Mouse (Mus musculus) embryo, embryonic 11.5 days (tissue): ENCODE data around the gene Cttnbp2.

ENCODE experiments used
- DNase-seq: peaks from one replicate; pipeline ENCODE4 v3.0.0-alpha.2; 2012; ENCODE audit warnings: low read depth, low spot score

Cttnbp2 gene

DNA sequence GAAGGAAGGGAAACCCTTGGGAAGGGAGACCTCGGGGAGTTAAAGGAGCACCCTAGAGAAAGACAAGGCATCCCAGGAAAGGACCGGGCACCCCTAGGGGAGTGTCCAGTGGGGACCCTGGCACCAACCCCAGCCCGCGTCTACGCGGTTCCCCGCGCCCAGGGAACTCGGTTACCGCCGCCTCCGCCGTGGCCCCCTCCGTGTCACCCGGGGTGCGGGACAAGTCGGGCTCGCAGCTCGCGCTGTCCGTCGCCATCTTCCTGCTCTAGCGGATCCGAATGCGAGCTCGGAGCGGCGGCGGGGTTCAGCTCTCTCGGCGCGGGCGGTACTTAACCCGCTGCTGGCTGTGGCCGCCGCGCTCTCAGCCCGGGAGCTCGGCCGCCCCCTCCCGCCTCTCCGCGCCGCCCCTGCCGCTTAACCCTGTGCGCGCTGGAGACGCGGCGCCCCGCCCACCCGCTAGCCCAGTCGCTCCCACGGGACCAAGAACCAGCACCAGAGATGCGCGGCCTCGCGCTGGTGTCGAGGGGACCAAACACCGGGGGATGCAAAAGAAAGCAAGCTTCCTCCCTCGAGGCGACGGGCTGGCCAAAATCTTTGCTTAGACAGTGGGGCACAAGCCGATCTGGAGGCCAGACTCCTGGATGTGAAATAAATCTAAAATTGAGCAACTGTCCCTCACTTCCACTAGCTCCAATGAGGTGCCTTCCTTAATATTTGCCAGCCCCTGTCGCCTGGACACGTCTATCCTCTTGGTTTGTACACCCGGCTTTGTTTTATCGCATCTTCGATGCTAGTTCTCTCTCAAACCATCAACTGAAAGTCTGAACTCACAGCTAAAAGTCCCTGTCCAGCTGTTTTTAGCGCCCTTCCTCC, at the start of gene Cttnbp2:
Gene Cttnbp2, minus strand, starts transcription at position 364 of the 873 bp plus-strand sequence.
- DNase-seq, result peak; percentile 43

DNA sequence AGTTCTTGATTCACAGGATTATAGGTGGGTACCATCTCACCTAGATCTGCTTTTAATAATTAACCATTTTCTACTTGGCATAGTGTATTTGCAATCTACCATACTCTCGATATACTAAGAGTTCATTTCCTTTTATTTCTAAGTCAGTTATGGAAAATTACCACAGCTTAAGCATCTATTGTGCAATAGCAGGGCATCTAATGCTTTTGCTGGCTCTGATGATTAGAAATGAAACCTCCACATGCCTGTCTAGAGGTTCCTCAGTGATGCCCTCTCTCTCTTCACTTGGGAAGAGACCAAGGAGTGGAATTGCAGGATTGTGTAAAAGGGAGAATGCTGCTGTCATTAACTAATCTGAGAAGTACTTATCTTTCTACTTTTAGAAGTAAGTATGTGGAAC, 44.4 kb upstream of the Cttnbp2 start:
- DNase-seq, result no peak

DNA sequence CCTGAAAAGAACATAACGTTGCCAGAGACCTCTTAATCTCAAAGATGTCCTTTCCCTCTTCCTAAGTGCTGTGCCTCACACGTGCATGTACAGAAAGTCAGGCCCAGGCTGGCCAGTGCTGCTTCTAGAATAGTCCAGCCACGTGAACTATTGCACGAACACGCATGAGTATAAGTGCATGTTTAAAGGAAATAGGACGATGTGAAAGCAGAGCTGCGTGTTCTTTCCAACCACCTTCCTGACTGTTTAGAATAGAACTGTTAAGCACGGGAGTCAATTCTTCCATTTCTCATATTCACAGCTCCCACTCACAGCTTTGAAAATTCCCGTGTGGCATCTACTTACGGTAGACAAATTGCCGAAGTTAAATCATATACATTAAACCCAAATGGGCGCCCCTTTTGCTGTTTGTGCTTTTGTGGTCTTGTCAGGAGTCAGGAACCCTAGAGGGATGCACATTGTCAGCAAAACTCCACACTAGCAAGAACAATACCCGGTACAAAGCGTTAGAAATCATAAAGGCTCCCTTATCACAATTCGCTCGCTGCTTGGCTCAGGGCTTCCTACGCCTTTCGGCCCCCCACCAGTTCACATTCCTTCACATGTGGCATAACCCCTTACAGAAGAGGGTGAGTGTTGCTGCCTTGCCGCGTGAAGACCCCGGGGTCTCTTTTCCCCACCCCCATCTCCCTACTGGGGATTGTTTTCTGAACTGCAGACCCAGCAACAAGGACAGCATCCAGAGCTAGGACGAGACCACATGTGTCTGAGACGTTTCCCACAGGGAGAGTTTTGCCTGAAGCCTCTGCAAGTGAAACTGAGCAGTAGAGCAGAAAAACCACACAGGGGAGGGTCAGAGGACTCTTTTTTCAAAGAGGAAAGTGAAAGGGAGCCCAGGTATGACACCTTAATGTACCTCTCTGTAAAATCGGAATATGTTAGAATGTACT, 33.1 kb upstream of the Cttnbp2 start:
- DNase-seq, result no peak

DNA sequence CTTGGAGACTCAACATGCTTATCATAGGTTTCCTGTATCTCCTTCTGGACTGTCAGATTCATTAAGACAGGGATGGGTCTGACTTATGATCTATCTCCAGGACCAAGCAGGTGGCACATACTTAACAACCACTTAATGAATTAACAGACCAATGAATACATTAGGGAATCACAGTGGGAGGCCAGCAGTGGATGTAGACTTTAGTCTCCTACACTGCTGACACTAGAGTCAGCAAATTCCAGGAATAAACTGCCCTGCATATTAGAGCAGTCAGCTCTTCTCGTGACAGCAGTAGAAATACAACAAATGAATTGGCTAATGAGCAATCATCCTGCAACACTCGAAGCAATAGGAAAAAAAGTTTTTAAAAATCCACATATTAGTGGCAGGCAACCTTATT, 29.2 kb upstream of the Cttnbp2 start:
- no peak for DNase-seq

DNA sequence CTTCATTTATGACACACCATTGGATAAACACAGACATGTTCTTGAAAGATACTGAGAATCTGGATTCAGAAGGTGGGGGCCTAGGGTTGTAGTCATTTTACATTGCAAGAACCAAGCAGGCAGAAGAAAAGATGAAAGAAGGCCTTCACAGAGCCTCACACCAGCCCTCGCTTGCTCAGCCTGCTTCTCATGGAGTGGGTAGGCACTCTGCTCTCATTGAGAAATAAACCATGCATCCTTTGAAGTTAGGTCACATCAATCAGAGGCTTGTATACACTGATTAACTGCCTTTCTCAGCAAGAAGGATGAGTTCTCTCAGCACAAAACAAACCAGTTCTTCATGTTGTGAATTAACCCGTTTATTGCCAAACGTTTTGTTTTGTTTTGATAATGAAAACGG, 25.8 kb upstream of the Cttnbp2 start:
- no peak for DNase-seq

DNA sequence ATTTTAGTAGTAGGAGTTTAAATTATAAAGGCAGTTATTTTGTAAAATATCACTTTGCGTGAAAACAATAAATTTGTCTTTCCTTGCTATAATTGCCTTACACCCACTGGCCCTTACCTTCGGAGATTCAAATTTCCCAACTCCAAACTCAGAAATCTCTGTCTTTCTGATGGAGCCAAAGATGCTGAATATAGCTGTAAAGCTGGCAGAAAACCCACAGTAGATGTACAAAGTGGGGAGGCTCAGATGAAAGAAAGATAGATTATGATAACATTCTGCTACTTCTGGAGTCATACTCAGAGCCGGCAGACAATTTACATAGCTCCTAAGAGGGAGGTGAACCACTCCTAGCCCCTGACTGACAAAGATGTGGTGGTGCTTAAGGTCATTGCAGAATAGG, 15.8 kb upstream of the Cttnbp2 start:
- no peak for DNase-seq

DNA sequence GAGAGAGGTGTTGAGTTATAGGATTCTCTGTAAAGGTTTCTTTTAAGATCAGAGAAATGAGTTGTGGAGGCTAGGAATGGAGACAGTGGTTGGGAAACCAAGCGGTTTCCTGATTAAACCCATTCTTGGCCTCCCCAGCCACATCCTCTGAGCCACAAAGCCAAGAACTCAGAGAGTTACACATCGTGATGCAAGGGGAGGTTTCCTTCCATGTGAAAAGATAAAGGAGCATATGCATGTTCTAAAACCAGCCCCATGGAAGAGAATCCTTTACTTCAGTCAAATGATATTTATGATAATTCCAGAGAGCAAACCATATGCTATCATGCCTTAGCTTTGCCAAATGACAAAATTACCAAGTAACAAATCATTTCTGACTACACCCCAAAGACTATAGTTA, 3.0 kb upstream of the Cttnbp2 start:
- no peak for DNase-seq

DNA sequence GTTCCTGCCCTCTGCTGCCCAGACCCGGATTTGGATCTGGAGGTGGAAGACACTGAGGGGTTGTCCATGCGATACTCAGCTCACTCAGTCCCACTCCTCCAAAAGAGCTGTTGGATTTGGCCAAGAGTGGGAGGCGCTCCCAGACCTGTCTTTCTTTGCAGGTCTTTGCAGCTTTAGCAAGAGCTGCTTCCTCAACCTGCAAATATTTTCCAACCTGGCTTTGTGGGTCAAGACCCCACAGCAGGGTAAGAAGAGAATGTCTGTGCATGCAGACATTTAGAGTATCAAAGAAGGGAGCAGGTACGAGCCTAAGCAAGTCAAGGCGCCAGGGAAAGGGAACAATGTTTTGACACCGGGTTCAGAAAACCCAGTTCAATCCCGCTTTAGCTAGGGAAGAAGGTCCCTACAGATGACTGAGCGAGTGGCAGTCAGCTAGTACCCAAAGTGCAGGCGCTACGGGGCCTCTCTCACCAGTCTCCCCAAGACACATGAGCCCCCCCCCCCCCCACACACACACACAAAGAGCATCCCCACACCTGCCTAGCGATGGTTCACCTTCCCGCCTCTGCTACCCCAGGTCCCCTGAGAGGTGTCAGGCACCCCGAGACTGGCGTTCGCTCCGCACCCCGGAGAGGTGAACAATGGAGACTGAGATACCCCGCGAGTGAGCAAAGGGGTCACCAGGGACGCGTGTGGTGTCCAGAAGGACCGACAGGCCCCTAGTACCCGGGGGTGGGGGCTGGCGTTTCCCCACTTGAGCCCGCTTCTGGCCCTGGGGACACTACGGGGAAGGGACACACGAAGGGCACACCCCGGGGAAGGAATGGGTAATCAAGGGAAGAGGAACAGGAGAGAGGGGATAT, 801 bp downstream of the Cttnbp2 start:
- no peak for DNase-seq

DNA sequence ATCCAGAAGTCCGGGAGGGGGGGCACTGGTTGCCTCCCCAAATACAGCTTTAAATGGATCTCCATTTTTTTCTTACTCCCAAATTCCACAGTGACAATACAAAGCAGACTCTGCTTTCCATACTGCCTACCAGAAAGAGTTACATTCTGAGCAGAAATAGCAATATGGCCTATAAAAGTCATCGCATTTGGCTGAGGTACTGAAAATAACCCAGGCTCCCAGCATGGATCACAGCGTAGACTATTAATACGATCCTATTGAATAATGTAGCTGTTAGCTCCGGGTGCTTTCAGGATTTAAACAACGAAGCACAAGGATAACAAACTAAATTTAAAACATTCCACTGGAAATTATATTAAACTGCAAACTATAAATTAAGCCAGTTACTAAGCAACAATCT, 2.8 kb downstream of the Cttnbp2 start:
- no peak for DNase-seq

DNA sequence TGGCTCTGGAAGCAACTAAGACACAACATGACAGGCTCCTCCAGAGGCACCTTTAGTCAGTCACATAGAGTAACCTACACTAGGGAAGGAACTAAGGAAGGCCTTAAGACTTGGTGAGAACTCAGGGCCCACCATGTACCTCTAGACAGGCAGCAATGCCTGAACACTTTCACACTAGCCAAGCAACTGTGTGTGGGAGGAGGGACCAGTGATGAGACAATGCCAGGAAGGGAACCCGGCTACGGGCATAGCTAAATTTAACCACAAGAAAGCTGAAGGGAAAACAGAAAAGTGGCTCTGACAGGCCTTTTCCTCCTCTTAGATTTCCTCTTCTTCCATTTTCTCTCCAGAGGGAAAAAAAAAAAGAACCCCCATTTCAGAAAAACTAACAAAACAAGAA, 6.6 kb downstream of the Cttnbp2 start:
- no peak for DNase-seq

DNA sequence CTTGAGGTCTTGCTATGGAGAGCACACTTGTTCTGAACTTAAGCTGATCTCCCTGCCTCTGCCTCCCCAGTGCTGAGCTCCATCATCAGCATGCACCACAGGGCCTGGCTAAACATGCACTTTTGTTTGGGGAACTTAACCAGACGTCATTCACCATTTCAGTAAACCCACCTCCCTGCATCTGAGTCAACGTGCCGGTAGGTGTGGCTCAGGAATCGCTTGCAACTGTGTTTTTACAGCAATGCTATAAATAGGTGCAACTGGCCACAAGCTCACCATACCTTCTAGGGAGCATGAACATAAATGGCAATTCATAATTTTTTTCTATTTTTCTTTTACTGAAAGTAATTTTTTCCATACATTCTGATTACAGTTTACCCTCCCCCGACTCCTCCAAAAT, 14.8 kb downstream of the Cttnbp2 start:
- no peak for DNase-seq

DNA sequence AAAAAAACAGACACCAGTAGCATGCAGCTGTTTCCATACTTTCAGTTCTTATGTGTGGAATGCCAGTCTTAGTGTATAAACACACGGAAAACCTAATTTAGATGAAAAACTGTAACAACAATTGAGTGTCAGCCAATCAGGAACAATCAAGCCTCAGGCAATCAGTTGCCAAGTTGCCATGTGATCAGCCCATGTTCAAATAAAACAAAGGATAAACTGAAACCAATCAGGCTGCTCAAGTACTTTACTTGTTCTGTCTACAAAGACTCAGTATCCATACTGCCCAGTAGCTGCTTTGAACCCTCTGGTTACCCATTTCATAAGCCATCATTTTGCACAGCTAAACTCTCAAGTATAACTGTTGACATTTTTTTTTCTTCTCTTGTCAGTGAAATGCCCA, 21.7 kb downstream of the Cttnbp2 start:
- no peak for DNase-seq

DNA sequence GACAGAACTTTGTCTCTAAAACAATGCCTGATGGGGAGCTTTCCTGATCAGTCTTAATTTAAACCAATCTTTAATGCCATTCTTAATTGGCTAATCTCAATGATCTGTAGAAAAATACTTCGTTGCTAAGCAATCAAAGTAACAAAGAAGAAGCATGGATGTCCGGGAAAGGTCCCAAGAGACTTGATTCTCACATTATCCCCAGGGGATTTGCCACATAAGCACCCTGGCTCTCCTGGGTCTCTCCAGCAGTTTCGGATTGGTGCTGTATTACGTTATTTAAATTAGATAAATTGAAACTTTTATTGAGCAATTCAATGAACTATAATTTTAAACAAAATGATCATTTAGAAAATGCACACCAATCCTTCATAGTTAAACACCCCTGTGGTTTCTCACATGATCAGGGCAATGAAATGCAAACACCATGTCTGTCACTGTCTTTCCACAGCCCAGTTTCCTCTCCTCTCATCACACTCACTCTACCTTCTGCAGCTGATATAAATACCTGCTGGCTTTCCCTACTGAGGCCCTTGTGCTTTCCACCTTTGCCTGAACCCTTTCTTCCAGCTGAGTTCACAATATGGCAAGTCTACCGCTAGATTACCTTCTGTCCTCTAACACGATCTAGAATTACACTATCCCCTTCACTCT, 22.3 kb downstream of the Cttnbp2 start:
- DNase-seq, result no peak

DNA sequence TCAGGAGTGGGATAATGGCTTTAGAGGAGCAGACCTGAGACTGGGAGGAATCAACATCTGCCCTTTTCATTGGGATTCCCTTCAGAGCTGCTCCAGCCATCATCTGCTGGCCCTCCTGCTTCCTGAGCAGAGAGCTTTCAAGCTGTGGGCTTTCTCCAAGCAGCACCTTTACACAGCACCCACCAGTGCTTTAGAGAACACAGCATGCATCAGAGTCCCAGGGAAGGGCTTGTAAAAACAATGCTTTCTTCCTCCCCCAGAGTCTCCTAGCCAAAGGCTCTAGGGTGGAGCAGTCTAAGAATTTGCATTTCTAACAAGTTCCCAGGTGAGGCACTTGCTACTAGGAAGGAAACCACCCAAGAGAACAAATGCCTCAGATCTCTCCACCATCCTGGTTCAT, 29.6 kb downstream of the Cttnbp2 start:
- no peak for DNase-seq

DNA sequence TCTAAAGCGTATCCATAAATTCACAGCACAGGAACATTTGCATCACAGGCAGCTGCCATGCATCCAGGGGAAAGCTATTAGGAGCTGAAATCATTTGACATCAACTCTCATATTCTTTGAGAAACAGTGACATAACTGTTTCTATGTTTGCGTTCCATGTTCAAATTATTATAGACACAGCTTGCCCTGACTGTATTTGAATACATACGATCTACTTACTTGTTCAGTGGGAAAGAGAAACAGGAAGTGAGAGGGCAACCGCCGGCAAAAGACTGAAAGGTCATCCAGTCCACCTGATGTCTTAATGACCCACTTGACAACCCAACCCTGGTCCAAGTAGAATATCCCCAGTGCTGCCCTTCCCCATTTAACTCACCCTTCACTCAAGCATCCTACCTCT, 30.6 kb downstream of the Cttnbp2 start:
- DNase-seq, result no peak

DNA sequence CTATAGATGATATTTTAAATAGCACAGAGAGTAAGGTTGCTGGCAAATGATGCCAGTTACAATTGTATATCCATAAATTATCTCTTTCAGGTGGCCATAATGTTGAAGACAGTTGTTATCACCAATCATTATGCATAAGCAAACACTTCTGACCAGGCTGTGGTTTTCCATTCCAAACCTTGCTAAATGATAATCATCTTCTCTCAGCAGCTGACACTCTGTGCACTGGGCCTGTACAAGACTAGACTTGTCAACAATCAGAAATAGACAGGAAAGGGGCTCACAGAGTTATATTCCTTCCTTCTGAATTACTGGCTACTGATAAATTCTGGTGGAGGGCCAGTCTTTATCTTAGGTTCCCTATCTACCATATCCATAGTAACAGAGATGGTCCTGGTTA, 32.1 kb downstream of the Cttnbp2 start:
- no peak for DNase-seq

DNA sequence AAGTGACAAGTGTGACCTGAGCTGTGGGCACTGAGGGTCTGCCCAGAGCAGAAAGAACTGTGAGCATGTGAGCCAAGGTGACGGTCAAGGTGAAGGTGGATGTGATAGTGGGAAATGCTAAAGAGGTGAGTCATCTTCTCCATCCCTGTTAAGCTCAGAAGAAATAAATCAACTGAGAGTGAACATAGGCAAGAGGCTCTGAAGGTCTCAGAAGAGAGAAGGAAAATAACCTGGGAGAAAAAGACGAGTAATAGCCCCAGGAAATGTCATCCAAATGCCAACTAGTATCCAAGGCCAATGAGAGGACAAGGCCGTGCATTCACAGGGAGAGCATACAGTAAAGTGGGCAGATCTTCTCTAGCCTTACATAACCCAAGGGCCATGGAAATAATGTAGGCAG, 32.9 kb downstream of the Cttnbp2 start:
- no peak for DNase-seq

DNA sequence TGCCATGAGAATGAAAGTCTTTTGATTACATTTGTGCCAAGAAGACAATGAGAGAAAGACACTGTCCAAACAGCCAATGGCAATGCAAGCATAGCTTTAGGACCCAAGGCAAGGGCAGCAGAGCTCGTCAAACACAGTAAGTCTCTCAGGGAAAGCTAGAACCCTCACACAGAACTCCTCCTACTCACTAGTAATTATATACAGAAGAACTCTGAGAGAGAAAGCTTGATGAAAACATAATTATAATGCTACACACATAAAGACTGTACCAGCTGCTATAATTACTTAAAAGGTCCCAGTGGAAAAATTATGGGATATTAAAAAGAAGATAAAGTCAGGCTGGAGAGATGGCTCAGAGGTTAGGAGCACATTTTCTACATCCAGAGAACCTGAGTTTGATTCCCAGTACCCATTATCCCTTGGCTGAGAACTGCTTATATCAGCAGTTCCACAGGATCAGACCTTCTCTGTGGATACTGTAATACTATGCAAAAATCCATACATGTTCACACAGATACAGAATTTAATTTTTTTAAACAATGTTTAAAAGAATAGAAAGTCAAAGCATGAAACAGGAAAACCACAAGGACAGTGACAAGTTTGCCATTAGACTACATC, 37.2 kb downstream of the Cttnbp2 start:
- DNase-seq, result no peak

DNA sequence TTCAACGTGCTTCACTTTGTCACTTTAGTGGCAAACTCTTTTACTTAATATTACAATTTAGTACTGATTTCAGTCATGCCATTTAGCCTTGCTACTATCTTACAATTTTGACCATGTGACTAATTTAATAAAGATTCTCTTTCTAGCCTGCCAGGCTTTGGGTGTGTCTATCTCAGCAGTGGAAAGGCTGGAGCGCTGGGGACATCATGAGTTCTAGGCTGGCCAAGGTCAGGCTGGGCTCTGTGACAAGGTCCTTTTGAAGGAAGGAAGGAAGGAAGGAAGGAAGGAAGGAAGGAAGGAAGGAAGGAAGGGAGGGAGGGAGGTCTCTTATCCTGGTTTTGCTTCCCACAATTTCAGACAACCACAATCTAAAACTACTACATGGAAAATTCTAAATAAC, 39.7 kb downstream of the Cttnbp2 start:
- no peak for DNase-seq

DNA sequence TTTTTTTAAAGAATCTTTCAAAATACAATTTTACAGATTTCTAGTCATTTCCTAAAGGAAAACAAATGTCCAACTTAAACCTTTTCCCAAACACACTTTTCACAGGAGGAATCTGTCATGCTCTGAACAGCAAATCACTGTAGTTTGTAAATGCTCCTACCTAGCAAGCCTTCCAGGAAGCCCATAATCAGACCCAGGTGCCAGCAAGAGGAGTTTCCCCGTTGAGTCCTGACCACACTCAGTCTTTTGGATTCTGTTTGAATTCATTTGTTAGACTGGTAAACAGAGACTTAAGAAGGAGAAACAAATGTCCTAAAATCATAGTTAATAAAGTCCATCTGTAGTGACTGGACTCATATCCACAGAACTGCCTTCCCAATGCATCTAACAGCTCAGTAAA, 40.1 kb downstream of the Cttnbp2 start:
- DNase-seq, result no peak

DNA sequence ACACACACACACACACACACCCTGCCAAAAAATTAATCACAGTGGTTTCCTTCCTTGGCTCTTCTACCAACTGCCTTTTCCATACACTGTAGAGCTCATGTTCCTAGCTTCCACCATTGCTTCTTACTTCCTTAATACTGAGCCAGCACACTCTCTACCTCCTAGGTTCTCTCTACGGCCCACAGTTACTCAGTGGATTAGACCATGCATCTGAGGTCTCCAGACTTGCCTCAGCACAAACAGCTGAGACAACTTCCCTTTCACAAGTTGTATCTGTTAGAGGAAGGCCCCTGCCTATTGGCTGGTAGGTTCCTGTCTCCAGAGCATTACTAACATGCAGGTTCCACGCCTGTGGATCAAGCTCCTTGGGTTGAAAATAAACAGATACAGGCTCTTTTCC, 45.4 kb downstream of the Cttnbp2 start:
- DNase-seq, result no peak
